In genomic region chr7:24588336-24588735, GRCm38 (mm10) we compare ENCODE assay signal across 14 mouse cellular contexts. TPM values are rescaled to one million over a fixed set of nuclear protein-coding genes. Genes with fewer than 3 reads are reported as not detected.
DNase-seq lines count a peak whose midpoint lies in the region; ATAC-seq lines count a peak whose summit lies in the region.
"Had no signal": no experiment of that assay in that cellular context is flagged by ENCODE, and none has a peak within 500 bp of the region (broad histone marks: within the 10 kb centered on the region; RNA-seq: fewer than 3 reads in every experiment).

No protein-coding gene starts in this region.

- no peak overlapping the region for H3K9ac ChIP-seq in kidney, embryonic 15.5 days
- H3K9ac ChIP-seq: stomach, embryonic 15.5 days had no signal

- peaks cover 26% of the 10 kb centered on the region for H3K27me3 ChIP-seq in kidney, embryonic 15.5 days

- no peak for ATAC-seq in kidney, embryonic 15.5 days (replicated peaks; ENCODE audit: low FRiP score)
- ATAC-seq: CD4-positive, CD25-positive, alpha-beta regulatory T cell, adult 4 months had no signal

- WGBS in kidney, embryonic 15.5 days = 67% methylated on average over 13 of the region's 13 CpGs

- peak; percentile 91 for DNase-seq in kidney, adult 11 months
- peak; percentile 83 for DNase-seq in adrenal gland, postnatal 14 days
- peak; percentile 95 for DNase-seq in kidney, adult 9 months
- peak; percentile 49 to 67 for DNase-seq in lung, postnatal 4 days
- DNase-seq in ovary, postnatal 36 days (ENCODE audit: low spot score) = no peak
- DNase-seq in spleen, adult 18-20 months = no peak
- no peak for DNase-seq in layer of hippocampus, adult 11-12 months (ENCODE audit: low spot score)
- DNase-seq: cerebellum, postnatal 25 days; midbrain, embryonic 14.5 days had no signal

- H3K4me2 ChIP-seq in kidney, embryonic 15.5 days = no peak overlapping the region

- H3K4me1 ChIP-seq in kidney, embryonic 15.5 days = peaks cover 36% of the 10 kb centered on the region

- no peak overlapping the region for H3K4me3 ChIP-seq in kidney, embryonic 15.5 days (replicated peaks)
- H3K4me3 ChIP-seq: stomach, embryonic 15.5 days had no signal

- H3K27ac ChIP-seq in kidney, embryonic 15.5 days = no peak overlapping the region
- H3K27ac ChIP-seq: stomach, embryonic 15.5 days had no signal

- H3K36me3 ChIP-seq in kidney, embryonic 15.5 days = no peaks in the 10 kb centered on the region
- H3K36me3 ChIP-seq: stomach, embryonic 15.5 days had no signal

- 0 out of 2 replicates have a peak, but pooled peaks cover 3% of the 10 kb centered on the region for H3K9me3 ChIP-seq in kidney, embryonic 15.5 days (replicated peaks)
- H3K9me3 ChIP-seq: stomach, embryonic 15.5 days had no signal

RNA-seq across cellular contexts. Expression of gene Zfp575, which starts 0.9 kb away (rescaled TPM):
- polyA plus RNA-seq in kidney, embryonic 15.5 days (2015; fragmentation: Nextera tagmentation; extraction: Ambion mirVana) = 4.0 and 5.5 TPM in 2 replicates
- 0.48 and 0.94 TPM in 2 replicates for total RNA-seq in adrenal gland, postnatal 14 days (2021)

RNA-seq across cellular contexts. Expression of gene Ethe1, which starts 1.0 kb away (rescaled TPM):
- 46.8 and 48.4 TPM in 2 replicates for polyA plus RNA-seq in kidney, embryonic 15.5 days (2015; fragmentation: Nextera tagmentation; extraction: Ambion mirVana)
- 21.3 and 24.9 TPM in 2 replicates for total RNA-seq in adrenal gland, postnatal 14 days (2021)

RNA-seq across cellular contexts. Expression of gene Phldb3, which starts 22.2 kb away (rescaled TPM):
- polyA plus RNA-seq in kidney, embryonic 15.5 days (2015; fragmentation: Nextera tagmentation; extraction: Ambion mirVana) = 0.15 and 0.17 TPM in 2 replicates
- 3.2 and 4.3 TPM in 2 replicates for total RNA-seq in adrenal gland, postnatal 14 days (2021)
- polyA plus RNA-seq: midbrain, embryonic 14.5 days had no signal

RNA-seq across cellular contexts. Expression of gene Xrcc1, which starts 42.2 kb away (rescaled TPM):
- 117 and 137 TPM in 2 replicates for polyA plus RNA-seq in kidney, embryonic 15.5 days (2015; fragmentation: Nextera tagmentation; extraction: Ambion mirVana)
- 38.5 and 47.0 TPM in 2 replicates for total RNA-seq in adrenal gland, postnatal 14 days (2021)

RNA-seq across cellular contexts. Expression of gene Pinlyp, which starts 42.4 kb away (rescaled TPM):
- polyA plus RNA-seq in kidney, embryonic 15.5 days (2015; fragmentation: Nextera tagmentation; extraction: Ambion mirVana) = 0.31 and 0.33 TPM in 2 replicates
- not detected in 2 replicates for total RNA-seq in adrenal gland, postnatal 14 days (2021)
- total RNA-seq: gastrocnemius, postnatal 4 days had no signal
- polyA plus RNA-seq: CD4-positive, CD25-positive, alpha-beta regulatory T cell, adult 4 months; intestine, embryonic 14.5 days; midbrain, embryonic 14.5 days had no signal

Comparison
In these comparisons a context has a peak if more than half of its experiments do, and no peak if none do; other contexts are left out.
1. DNase-seq: peak in kidney, adult 11 months (single experiment), adrenal gland, postnatal 14 days (single experiment), kidney, adult 9 months (single experiment) and lung, postnatal 4 days (2 of 2); none in ovary, postnatal 36 days (single experiment), spleen, adult 18-20 months (0 of 2) and layer of hippocampus, adult 11-12 months (single experiment).